Mouse (Mus musculus) ES-CJ7 (cell line): ENCODE measurements at regions not wholly inside any gene's neighbourhood (a gene's known extent, or its start where the extent isn't known, plus 50 kb on each side); places are given as distances from the start of the nearest gene placed in this dataset.

Source experiments
- DNase-seq: peaks from one replicate; pipeline ENCODE4 v3.0.0; 2011; ENCODE audit warnings: low read depth, low spot score

DNA sequence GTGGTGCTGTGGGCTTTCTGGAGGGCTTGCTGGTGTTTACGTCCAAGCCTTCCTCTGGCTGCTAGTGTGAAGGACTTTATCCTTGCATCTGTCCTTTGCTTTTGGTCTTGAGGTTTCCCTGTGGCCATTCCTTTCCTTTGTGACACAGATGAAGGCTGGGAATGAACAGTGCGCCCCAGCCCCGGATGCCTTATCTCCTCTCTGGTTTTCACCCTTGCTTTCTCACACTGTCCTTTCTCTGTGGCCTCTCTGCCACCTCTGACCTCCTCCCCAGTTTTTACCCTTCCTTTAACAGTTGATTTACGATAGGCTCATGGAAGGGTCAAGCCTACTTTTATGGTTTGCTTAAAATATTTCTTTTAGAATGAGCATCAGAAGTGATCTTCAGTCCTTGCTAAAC is 53.2 kb downstream of the Gas1 start:
- DNase-seq, result no peak

DNA sequence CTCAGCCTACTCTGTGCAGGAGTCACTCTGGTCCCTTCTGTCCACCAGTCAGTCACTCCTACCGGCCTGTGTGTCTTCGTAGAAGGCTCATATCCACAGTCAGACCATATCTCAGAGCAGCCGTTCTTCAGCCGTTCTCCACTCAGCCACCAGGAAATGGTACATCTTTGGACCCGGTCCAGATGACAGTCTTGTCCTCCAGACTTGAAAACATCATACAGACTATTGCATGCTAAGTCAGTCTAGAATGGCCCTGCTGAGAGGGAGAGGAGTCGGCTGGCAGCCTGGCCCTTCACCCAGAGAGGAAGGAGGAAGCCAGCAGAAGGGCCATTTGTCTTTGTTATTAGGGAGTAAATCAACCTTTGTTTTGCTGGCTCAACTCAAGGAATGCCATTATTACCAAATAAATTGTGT is 54.0 kb downstream of the Gas1 start:
- DNase-seq, result no peak

DNA sequence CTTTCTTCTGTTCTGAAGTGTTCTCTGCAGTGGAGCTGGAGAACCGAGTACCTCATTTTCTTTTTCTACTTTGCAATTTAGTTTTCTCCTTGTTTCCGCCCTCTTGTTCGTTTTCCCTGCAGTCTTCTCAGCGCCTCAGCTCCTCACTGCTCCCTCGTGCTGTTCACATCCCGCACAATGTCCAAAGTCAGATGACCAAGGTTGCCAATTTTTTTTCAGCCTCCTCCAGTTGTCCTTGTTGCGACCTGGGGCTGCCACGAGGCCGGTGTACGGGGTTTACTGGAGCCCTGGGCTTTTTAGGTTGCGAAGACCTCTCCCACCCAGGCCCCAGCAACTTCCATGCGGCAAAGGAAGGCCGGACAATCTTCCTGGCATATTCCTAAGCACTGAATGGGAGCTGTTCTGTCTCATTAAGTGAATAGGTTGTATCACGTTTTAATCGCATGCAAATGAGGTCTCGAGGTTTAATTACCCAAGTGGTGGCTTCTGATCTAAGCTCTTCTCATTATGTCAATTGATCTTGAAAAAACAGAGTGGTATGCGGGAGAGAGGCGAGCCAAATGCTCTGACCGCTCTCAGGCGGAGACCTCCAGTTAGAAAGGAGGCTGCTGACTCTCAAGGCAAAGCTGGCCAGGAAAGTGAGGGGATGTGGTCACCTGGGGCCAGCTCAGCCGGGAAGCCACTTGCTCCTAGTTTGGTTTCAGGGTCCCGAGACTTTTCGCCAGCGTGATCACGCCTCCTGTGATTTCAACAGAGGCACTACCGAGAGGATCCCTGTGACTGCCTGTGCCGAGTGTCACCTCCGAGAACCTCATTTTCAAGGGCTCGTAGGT is 54.6 kb downstream of the Gas1 start:
- no peak for DNase-seq

- no peak for DNase-seq
These were observed 65.7 kb downstream of the Gas1 start for GRCm38 (mm10) chr13:60111465-60111864.

DNA sequence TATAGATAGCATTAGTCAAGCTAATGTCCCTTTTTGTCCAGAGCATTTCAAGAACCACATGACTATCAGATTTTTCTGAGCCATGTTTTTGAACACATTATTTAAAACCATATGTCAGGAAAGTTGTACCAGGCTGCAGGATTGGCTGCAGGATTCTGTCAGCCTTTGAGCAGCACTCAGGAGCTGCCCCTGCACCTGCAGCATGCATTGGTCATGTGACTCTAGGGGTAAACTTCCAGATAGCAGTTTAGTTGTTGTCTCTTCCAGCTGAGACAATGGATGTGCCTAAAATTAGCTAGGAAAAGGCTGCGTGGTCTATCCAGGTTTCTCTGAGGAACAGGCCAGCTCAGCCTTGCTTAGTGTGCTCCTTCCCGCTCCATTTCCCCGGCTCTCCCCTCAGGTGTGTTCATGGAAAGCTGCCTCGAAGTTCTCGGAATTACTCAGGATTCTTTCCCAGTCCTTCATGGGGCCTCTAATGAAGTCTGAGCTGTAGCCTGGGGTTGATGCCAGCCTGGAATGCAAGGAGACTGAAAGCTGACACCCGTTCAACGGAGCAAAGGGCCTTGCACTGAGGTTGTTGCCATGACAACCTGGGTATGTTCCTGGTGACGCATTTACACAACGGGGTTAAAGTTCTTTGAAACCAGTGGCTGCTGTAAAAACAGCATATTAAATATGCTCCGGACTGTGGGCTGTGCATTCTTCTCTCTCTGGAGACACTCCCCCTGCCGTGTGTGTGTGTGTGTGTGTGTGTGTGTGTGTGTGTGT is 66.9 kb downstream of the Gas1 start:
- DNase-seq, result peak; percentile 61

DNA sequence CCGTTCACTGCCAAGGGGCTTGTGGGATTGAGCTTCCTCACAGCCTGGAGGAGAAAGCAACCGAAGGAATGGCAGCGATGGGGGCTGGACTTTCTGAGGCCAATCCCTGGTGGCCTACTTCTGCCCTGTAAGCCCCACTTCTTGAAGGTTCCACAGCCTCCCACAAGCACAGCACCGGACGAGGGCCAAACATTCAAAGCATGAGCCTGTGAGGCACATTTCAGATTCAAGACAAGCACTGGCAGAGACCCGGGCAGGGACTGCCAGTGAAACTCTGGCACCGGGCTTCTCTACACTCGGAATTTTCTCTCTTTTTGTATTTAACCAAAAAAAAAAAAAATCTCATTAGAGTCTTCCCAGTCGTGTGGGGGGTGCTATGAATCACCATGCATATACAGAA is 71.9 kb downstream of the Gas1 start:
- no peak for DNase-seq

GRCm38 (mm10) chr13:60101651-60102050 is 75.5 kb downstream of the Gas1 start:
- no peak for DNase-seq

- DNase-seq, result no peak
These were observed 76.7 kb downstream of the Gas1 start for GRCm38 (mm10) chr13:60100130-60101112.

DNA sequence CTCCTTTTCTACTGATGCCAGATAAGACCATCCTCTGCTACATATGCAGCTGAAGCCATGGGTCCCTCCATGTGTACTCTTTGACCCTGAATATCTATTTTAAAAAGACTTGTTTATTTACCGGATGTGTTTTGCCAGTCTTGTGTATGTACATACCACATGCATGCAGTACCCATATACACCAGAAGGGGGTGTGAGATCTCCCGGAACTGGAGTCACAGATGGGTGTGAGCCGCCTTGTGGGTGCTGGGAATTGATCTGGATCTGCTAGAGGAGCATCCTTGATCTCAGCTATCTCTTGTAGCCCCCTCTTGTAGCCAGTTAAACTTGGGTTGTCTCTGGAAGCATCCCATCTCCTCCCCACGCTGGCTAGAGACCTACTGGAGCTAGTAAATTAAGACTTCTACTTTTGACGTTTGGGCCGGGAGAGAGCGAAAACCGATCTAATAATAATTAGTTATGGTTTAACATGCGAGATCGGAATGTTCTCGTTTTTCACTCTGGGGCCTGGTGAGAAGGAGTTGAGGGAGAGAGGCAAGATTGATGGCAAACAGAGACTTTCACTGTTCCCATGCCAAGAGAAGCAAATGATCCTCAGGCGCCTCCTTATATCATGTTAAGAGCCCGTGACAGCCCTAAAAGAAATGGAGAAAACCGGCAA is 77.6 kb downstream of the Gas1 start:
- DNase-seq, result peak; percentile 55

GRCm38 (mm10) chr13:60098394-60098793 is 78.8 kb downstream of the Gas1 start:
- no peak for DNase-seq

GRCm38 (mm10) chr13:60097776-60098175 is 79.4 kb downstream of the Gas1 start:
- no peak for DNase-seq

DNA sequence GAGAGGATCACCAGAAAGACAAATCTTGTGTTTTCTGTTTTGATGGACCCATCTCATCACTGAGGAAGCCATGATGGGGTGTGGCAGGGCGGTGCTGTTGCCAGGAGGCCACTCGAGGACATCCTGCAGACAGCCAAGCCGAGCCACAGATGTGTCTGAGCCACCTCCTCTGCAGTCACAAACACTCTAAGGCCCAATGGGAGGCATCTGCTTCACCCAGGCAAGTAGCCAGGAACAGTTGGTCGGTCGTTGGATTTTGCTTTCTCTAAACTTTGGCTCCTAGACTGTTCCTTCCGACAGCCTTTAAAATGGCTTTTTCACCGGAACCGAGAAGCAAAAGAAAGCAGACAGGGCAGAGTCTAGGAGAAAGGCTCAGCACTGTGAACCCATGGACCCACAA is 90.5 kb downstream of the Gas1 start:
- no peak for DNase-seq

DNA sequence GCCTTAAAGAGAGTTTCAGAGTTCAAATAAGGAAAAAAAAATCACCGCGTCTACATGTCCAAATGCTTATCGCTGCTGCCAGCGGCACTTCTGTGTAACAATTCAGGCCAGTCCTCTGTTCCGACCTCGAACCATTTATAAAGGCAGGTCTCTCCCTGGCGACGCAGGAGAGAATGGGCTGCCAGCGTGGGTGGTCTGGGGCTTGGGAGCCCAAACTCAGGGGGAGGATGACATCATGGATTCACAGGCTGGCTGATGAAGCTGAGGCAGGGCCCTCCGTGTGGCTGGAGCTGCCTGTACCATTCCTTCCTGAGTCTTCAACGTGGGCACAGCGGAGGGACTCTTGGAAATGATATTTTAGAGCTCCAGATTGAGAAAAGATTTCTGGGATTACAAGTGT is 92.2 kb downstream of the Gas1 start:
- DNase-seq, result peak; percentile 9

- DNase-seq, result no peak
These were observed 92.9 kb downstream of the Gas1 start for GRCm38 (mm10) chr13:60084290-60084689.

GRCm38 (mm10) chr13:60080113-60080512 is 97.1 kb downstream of the Gas1 start:
- no peak for DNase-seq

GRCm38 (mm10) chr13:60078331-60079050 is 98.7 kb downstream of the Gas1 start:
- DNase-seq, result no peak

- DNase-seq, result no peak
These were observed 100.9 kb downstream of the Gas1 start for GRCm38 (mm10) chr13:60076147-60076800.

DNA sequence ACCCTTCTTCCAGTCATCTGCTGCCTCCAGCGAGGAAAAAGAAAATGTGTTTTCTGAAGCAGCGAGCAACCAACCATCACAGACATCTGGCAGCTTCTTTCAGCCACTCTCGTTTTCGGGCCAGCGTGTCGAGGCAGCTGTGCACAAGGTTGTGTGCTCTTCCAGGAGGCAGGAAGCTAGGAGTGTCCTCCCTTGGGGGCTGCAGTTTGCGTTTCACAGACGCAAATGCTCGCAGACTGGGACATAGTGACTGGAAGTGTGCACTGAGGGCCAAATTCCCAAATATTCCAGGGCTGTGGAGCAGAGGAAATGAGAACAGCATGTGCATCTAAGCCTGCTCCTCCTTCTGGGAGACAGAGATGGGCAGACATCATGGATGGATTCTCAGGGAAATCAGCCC is 105.6 kb downstream of the Gas1 start:
- DNase-seq, result no peak

DNA sequence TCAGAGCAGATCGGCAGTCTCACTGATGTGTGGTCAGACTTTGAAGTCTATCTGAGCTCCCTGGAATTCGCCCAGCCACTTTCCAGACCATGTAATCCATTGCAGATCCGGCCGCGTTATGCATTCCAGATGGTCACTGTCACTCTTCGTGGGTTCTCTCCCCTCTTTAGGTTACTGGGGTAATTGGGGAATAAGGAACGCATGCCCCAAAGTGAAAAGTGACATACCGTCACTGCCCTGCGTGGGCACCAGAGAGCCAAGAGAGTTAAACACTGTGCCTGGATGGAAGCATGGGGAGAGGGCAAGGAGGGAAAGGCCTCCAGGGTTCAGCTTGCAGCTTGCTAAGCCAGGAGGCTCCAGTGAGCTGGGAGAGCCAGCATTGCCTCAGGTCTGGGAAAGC is 108.0 kb downstream of the Gas1 start:
- peak; percentile 13 for DNase-seq

DNA sequence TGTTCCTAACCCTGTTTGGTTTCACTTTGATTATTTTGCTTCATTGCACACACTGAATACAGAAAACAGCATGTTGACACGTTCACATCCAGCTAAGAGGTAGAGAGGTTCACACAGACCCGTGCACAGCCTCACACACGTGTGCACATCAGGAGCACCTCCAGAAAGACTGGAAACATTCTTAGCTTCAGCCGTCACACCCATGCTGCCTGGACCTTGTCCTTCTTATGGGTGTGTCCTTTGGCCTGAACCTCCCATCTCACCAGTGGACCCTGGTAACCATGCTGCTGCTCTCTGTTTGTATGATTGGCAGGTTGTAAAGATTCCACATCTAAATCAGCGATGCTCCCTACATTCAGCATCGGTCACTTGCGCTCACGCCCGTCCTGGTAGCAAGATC is 109.8 kb downstream of the Gas1 start:
- no peak for DNase-seq
